Mouse (Mus musculus): ENCODE data around the gene Ptprn2.

Gene Ptprn2

GRCm38 (mm10) chr12:116594457-116594856, 108.9 kb downstream of the Ptprn2 start:
- in situ Hi-C loops (cut with MseI, MboI), result no loop called here

GRCm38 (mm10) chr12:116594866-116595610, 109.5 kb downstream of the Ptprn2 start:
- in situ Hi-C loops (cut with MseI, MboI), result no loop called here

- in situ Hi-C loops (cut with MseI, MboI), result no loop called here
These were observed 110.2 kb downstream of the Ptprn2 start for GRCm38 (mm10) chr12:116595727-116596126.

GRCm38 (mm10) chr12:116596993-116597392, 111.5 kb downstream of the Ptprn2 start:
- in situ Hi-C loops (cut with MseI, MboI), result no loop called here

- in situ Hi-C loops (cut with MseI, MboI), result no loop called here
These were observed 112.2 kb downstream of the Ptprn2 start for GRCm38 (mm10) chr12:116597670-116598069.

- in situ Hi-C loops (cut with MseI, MboI), result no loop called here
These were observed 112.8 kb downstream of the Ptprn2 start for GRCm38 (mm10) chr12:116598123-116599005.

- in situ Hi-C loops (cut with MseI, MboI), result no loop called here
These were observed 114.0 kb downstream of the Ptprn2 start for GRCm38 (mm10) chr12:116599537-116599936.

GRCm38 (mm10) chr12:116600054-116600453, 114.5 kb downstream of the Ptprn2 start:
- in situ Hi-C loops (cut with MseI, MboI), result no loop called here

GRCm38 (mm10) chr12:116601395-116601794, 115.9 kb downstream of the Ptprn2 start:
- in situ Hi-C loops (cut with MseI, MboI), result no loop called here

GRCm38 (mm10) chr12:116601921-116602320, 116.4 kb downstream of the Ptprn2 start:
- in situ Hi-C loops (cut with MseI, MboI), result no loop called here

GRCm38 (mm10) chr12:116608598-116608997, 123.1 kb downstream of the Ptprn2 start:
- in situ Hi-C loops (cut with MseI, MboI), result no loop called here

- in situ Hi-C loops (cut with MseI, MboI), result no loop called here
These were observed 134.3 kb downstream of the Ptprn2 start for GRCm38 (mm10) chr12:116619868-116620267.

GRCm38 (mm10) chr12:116620299-116620698, 134.8 kb downstream of the Ptprn2 start:
- in situ Hi-C loops (cut with MseI, MboI), result no loop called here

- in situ Hi-C loops (cut with MseI, MboI), result no loop called here
These were observed 136.0 kb downstream of the Ptprn2 start for GRCm38 (mm10) chr12:116621325-116622040.

GRCm38 (mm10) chr12:116622665-116623387, 137.3 kb downstream of the Ptprn2 start:
- in situ Hi-C loops (cut with MseI, MboI), result no loop called here

- in situ Hi-C loops (cut with MseI, MboI), result loop anchor here in 1 of 2 experiments (25.0 kb wide), 1 partner anchor 712 kb away; no protein-coding TSS in a partner anchor
These were observed 140.1 kb downstream of the Ptprn2 start for GRCm38 (mm10) chr12:116625391-116626281.

GRCm38 (mm10) chr12:116628992-116629391, 143.5 kb downstream of the Ptprn2 start:
- in situ Hi-C loops (cut with MseI, MboI), result loop anchor here in 1 of 2 experiments (25.0 kb wide), 1 partner anchor 708 kb away; no protein-coding TSS in a partner anchor

- in situ Hi-C loops (cut with MseI, MboI), result loop anchor here in 1 of 2 experiments (25.0 kb wide), 1 partner anchor 700 kb away; no protein-coding TSS in a partner anchor
These were observed 152.0 kb downstream of the Ptprn2 start for GRCm38 (mm10) chr12:116637498-116637897.

GRCm38 (mm10) chr12:116640871-116641270, 155.4 kb downstream of the Ptprn2 start:
- in situ Hi-C loops (cut with MseI, MboI), result loop anchor here in 1 of 2 experiments (25.0 kb wide), 1 partner anchor 696 kb away; no protein-coding TSS in a partner anchor
